Mouse (Mus musculus) urinary bladder, postnatal 10 days (tissue): ENCODE measurements at regions not wholly inside any gene's neighbourhood (a gene's known extent, or its start where the extent isn't known, plus 50 kb on each side); places are given as distances from the start of the nearest gene placed in this dataset.

Experiments used
- DNase-seq: peaks from one replicate; pipeline ENCODE4 v3.0.0; 2022; ENCODE audit warnings: low spot score

DNA sequence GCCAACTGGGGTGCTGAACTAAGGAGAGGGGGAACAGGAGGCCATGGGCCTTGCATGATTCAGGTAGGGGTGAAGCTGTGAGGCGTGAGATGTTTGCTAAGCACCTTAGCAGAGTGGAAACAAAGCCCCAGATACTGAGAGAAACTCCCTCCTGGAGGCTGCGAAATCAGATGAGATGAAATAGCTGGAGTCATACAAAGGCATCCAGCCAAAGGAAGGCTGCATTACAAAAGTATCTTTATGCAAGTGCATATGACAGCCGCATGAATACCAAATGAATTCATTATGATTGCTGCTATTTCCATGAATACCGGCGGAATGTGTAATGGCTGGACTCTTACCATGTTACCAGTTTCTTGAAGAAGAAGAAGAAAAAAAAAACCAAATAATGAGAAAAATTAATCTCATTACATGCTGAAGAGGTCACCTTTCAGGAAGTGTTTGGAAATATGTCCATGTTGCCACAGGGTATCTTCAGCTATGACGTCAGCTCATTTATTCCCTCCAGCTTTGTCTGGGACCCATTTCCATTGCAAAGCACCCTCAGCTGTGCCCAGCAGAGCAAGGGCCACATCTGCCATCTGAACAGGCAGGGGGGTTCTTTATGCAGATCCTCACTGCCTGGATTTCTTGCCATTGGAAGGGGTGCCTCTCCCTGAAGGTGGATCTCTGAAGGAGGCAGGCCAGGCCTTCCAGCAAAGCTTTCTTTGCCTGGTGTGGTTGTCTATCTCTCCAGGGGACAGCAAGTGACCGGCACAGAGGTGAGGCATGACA, 551.7 kb upstream of the Mki67 start:
- DNase-seq: no peak

DNA sequence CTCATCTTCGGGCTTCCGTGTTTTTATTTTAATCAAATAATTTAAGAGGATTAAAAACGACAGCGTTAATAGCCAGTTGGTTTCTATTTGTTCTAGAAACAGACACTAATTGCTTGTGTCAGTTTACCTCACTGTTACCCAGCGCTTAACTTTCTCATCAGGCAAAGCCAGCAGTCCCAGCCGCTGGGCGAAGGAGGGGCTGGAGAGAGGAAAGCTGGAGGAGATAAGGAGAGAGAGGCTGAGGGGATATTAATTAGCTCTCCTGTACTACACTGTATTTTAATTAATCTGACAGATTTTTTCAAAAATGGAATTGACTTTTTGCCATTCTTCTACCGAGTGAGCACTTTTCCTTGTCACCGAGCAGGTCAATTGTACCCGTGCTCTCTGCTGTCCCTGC, 559.5 kb upstream of the Mki67 start:
- no peak for DNase-seq

GRCm38 (mm10) chr7:136283770-136284169, 567.6 kb upstream of the Mki67 start:
- DNase-seq: no peak

DNA sequence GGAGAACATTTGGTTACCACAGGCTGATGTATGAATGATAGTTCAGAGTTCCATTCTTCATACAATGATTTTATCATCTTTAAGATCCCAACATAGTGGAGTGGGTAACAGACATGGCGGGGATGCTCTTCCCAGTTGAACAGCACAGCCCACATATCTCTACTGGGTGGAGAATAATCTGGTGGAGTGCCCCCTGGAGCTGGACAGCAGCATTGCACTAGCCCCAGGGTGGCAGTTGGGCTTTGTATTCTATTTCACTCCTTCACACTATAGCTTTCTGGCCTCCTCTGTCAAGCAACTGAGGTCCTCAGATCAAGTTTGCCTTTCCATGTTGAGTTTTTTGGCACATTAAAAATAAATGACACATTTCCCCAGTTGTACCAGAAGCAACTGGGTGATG, 569.4 kb upstream of the Mki67 start:
- no peak for DNase-seq

DNA sequence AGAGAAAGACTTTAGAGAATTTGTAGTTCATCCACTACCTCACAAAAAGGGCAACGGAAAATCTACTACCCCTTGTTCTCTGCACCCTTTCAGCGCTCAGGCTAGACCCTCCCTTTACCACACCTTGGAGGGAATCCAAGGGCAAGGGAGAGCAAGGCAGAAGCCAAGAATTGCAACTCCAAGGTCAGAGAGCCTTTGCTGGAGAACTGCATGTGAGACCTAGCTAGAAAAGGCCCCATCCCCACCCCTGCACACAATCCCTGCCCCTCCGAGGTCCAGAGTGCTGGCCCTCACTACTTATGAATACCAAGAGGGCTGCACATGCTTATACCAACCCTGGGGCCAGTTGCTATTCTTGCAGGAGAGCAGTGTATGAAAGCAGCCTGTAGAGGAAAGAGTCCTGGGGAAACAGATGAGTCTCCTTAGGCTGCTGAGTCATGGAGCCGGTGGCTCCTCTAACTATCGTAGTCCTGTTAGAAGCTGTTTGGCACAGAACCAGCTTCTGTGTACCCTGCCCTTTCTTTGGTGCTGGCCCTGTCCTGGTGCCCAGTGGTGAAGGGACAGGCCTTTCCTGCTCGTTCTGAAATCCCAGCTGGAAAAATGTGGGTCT, 577.5 kb upstream of the Mki67 start:
- no peak for DNase-seq

DNA sequence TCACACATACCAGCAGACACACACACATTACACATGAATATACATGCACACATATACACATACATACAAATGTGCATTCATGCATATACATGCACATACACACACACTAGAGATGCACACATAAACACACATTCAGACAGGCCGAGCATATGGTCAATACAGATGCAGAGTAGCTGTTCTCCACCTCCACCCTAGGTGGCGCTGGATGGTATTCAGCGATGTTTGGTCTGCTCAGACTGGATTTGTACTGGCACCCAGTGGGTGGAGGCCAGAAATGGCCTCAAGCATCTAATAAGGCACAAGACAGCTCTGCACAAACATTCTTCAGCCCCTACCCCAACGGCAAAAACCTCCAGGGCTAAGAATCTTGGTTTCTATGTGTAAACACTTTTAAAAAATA, 578.3 kb upstream of the Mki67 start:
- no peak for DNase-seq

GRCm38 (mm10) chr7:136297901-136298513, 581.8 kb upstream of the Mki67 start:
- DNase-seq: no peak

- no peak for DNase-seq
These were observed 588.3 kb upstream of the Mgmt start for GRCm38 (mm10) chr7:136306137-136306536.

GRCm38 (mm10) chr7:136308765-136309164, 585.6 kb upstream of the Mgmt start:
- no peak for DNase-seq

GRCm38 (mm10) chr7:136327281-136327680, 567.1 kb upstream of the Mgmt start:
- DNase-seq: no peak

GRCm38 (mm10) chr7:136330431-136330830, 564.0 kb upstream of the Mgmt start:
- DNase-seq: no peak

GRCm38 (mm10) chr7:136332805-136333204, 561.6 kb upstream of the Mgmt start:
- DNase-seq: no peak

GRCm38 (mm10) chr7:136341599-136342210, 552.7 kb upstream of the Mgmt start:
- DNase-seq: no peak

GRCm38 (mm10) chr7:136342211-136342799, 552.1 kb upstream of the Mgmt start:
- no peak for DNase-seq

GRCm38 (mm10) chr7:136342822-136343221, 551.6 kb upstream of the Mgmt start:
- no peak for DNase-seq

DNA sequence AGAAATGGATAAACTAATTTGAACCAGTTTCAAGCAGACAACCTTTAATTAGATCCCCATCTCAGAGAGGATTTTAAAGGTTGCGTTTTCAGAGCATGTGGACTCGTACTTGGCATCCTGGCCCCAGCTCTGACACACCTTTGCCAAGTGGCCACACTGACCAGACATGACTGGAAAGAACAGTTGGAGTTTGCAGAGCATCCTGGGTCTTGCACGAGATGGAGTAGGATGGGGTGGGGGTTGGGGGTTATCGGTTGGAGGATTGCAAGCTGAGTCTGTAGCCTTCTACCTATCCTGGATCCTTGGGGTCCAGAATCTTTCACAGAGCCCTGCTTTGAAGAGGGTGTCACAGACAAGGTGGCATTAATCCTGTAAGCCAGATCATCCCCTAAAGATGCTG, 550.9 kb upstream of the Mgmt start:
- DNase-seq: no peak

DNA sequence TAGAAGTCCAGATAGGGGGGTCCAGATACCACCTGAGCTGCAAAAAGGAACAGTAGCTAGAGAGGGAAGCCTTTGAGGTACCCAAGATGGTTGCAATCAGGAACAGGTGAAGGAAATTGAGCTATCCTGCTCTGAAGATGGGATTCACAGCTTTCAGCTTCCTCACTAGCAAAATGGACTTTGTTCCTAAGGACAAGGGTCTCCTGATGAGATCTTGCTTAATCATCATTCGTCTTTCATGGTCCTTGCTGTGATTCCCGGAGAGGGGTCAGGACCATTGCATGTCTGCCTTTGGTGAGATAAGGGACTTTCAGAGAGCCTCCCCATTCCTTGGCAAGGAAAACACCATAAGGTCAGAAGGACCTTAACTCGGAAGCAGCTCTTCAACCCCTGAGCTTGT, 549.4 kb upstream of the Mgmt start:
- no peak for DNase-seq

GRCm38 (mm10) chr7:136346531-136346930, 547.9 kb upstream of the Mgmt start:
- DNase-seq: no peak

GRCm38 (mm10) chr7:136348309-136348708, 546.1 kb upstream of the Mgmt start:
- DNase-seq: no peak

DNA sequence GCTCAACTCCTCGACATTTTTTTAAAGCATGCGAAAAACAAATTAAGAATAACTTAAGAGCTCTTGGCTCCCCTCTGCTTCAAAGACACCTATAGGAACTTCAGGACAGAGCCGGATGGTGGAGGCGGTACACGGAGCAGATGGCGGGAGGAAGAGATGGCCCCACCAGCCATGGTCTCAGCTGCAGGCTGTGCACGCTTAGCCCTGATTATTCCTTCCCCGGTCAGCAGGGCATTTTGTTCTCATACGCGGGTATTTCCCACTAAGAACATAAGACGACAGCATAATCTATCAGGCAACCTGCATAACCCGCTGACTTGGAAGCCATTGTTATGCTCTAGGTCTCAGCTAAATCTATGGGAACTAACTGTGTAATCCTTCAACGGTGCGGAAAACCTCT, 544.8 kb upstream of the Mgmt start:
- DNase-seq: no peak

GRCm38 (mm10) chr7:136357011-136357410, 537.4 kb upstream of the Mgmt start:
- DNase-seq: no peak

DNA sequence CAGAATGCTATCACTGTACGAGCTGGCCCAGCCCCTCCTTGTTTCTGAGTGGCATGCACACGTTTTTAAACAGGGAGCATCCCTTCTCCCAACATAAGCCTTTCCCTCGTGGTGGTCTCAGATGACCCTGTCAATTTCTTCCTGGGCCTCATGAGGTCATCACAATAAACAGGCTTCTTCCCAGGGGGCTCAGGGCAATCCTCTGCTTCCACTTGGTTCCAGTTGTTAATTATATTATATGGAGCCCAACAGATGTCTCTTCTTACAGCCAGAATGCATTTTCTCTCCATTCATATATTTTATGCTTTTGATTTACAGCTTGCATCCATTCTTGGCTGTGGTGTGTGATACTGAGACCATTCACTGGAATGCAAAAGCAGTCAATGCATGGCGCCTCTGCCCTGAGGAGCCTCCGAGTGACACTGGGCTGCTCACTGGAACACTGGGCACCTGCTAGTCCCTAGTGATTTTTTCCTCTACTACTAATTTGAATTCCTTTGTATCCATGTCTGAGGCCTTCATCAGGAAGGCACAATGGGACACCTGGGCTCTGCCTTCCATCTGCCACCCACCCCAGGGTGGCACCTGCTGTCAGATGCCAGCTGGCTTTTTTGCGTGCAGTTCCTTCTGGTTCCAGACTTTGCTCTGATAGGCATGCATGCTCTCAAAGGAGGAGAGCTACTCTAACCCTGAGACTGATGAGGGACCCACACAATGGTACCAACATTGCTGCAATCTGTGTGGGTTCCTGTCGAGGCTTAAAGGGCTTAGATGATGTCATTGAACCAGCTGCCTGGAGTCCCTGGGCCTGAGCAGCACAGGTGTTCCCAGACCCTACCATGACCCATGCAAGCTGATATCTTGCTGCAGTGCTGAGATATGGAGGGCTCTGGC, 528.8 kb upstream of the Mgmt start:
- no peak for DNase-seq
